Mouse (Mus musculus) gastrocnemius, adult 2 months (tissue): Measurements from ENCODE around the gene Stag2. TPM values are rescaled to one million over a fixed set of nuclear protein-coding genes. Genes with fewer than 3 reads are reported as not detected.
A peak's percentile ranks its signal among the peaks of the same experiment; 100 is the strongest.

ENCODE experiments used
- DNase-seq: peaks from one replicate; pipeline ENCODE4 v3.0.0; 2022
- H3K27ac ChIP-seq: fragments of 200-600 bp; 2 replicates; pipeline ENCODE4 v1.8.1; 2022; ENCODE audit warnings: mild to moderate bottlenecking
- H3K4me3 ChIP-seq: fragments of 200-600 bp; 2 replicates; pipeline ENCODE4 v1.8.1; 2022; ENCODE audit warnings: mild to moderate bottlenecking, moderate library complexity
- CTCF ChIP-seq: fragments of 200-600 bp; IDR thresholded peaks from 2 replicates; pipeline ENCODE4 v1.8.1; 2022; ENCODE audit warnings: antibody characterized with exemption, mild to moderate bottlenecking, moderate library complexity
- intact Hi-C: fragments of 180-260 bp; cut with DNase I; formaldehyde crosslinking; loops from one replicate; pipeline ENCODE4 v1.15.1; 2025
- long read RNA-seq, 2 experiments: library from polyadenylated mRNA; stranded (forward); transcript quantifications; one replicate each; pipeline ENCODE4 v2.0.0; 2021
- total RNA-seq, 2 experiments: library from RNA; stranded (reverse); gene quantifications; 2 replicates each; pipeline ENCODE4 v1.2.3; 2021

Stag2 gene
- total RNA-seq: 10 to 100 TPM; 52.8 to 62.0 TPM
- long read RNA-seq, experiment 1, full-length matches to known transcripts: 6 of 30 reads
- long read RNA-seq, experiment 1, partial matches to known transcripts: 4 of 30 reads
- long read RNA-seq, experiment 1, other reads (novel, unspliced or antisense): 20 of 30 reads
- long read RNA-seq, experiment 2, full-length matches to known transcripts: 10 of 32 reads
- long read RNA-seq, experiment 2, partial matches to known transcripts: 10 of 32 reads
- long read RNA-seq, experiment 2, other reads (novel, unspliced or antisense): 12 of 32 reads

GRCm38 (mm10) chrX:42148788-42149556, at the start of gene Stag2:
Stag2 (plus strand) TSS chrX:42149317.
- intact Hi-C loops: loop anchor here (5.0 kb wide), 2 partner anchors 82 to 117 kb away; no protein-coding TSS in a partner anchor
- TF ChIP-seq CTCF: peak; percentile 79
- Histone ChIP-seq H3K4me3 (peak within 1 kb of the TSS; percentile 83), H3K27ac (peak within 1 kb of the TSS; percentile 98)
- peak; percentile 94 for DNase-seq

GRCm38 (mm10) chrX:42107137-42107536, 42.0 kb upstream of the Stag2 start:
- H3K4me3 ChIP-seq: no peak overlapping the region
- no peak overlapping the region for H3K27ac ChIP-seq
- no peak for TF ChIP-seq CTCF
- intact Hi-C loops: loop anchor here (5.0 kb wide), 1 partner anchor 55 kb away; no protein-coding TSS in a partner anchor
- no peak for DNase-seq

- TF ChIP-seq CTCF: no peak
- Histone ChIP-seq H3K27ac (no peak overlapping the region), H3K4me3 (no peak overlapping the region)
- DNase-seq: no peak
- intact Hi-C loops: no loop called here
Measured at GRCm38 (mm10) chrX:42110585-42110984, 38.5 kb upstream of the Stag2 start.

DNA sequence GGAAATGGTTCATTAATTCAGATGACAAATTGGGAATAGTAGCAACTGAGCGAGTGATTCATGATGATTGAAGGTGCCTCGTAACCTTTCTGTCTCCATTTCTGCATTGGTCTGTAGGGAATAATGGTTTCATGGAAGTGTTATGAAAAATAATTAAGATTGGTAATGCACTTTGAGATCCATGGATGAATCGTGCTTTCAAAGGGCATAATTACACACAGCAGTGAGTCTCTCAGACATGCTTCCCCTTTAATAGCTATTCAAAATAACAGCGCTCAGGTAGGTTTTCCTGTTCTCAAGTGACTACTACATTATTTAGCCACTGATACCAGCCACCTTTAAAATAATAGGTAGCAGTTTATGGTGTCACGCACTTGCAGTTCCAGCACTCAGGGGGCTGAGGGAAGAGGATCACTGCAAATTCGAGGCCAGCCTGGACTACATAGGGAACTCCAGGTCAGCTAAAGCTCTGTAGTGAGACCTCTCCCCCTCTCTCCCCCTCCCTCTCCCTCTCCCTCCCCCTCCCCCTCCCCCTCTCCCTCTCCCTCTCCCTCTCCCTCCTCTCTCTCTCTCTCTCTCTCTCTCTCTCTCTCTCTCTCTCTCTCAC, 29.6 kb upstream of the Stag2 start:
- no peak overlapping the region for H3K4me3 ChIP-seq
- no peak for TF ChIP-seq CTCF
- no peak overlapping the region for H3K27ac ChIP-seq
- intact Hi-C loops: no loop called here
- DNase-seq: no peak

DNA sequence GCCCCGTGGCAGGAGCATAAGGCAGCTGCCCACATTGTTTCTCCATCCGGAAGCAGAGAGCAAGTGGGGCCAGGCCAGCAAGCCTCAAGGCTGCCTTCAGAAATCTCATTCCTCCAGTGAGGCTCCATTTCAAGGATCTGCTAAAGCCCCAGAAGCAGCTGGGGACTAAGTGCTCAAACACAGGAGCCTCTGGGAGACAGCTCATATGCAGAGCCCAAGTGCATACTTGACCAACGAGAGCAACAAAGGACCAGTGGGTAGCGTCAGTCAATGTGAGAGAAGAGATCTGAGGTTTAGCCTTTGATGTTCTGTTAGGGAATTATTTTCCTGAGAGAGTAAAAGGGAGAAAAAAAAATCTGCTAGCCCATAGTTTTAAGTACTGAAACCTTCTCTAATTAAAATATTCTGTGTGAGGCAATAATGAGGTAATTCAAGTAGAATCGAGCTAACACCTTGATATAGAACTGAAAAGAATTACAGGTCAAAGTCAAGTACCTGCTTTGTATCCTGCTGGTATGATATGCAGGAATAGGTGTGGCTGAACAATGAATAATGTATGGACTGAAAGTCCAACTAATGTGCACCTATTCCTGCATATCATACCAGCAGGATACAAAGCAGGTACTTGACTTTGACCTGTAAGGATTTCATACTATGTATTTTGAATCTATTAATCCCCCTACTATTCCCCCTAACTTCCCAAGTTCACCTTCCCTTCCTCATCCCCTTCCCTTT, 24.0 kb upstream of the Stag2 start:
- Histone ChIP-seq H3K4me3 (no peak overlapping the region), H3K27ac (no peak overlapping the region)
- no peak for TF ChIP-seq CTCF
- DNase-seq: no peak
- intact Hi-C loops: no loop called here

GRCm38 (mm10) chrX:42139882-42140281, 9.2 kb upstream of the Stag2 start:
- Histone ChIP-seq H3K4me3 (no peak overlapping the region), H3K27ac (no peak overlapping the region)
- intact Hi-C loops: no loop called here
- no peak for TF ChIP-seq CTCF
- DNase-seq: no peak

DNA sequence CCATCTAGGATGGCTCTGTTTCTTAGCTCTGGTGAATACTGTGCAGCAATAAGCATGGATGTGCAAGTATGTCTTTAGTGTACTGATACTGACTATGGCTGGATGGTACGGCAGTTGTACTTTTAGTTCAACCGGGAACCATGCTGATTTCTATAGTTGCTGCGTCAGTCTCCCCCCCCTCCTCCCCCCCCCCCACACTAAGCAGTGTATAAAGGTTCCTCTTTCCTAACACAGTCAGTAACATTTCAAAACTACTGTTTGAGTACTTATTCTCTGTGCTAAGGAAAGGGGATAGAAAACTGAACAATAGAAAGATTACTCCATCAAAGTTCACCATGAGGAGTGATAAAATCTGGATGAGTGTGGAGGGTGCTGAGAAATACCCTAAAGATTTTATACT, 6.5 kb upstream of the Stag2 start:
- intact Hi-C loops: no loop called here
- no peak for TF ChIP-seq CTCF
- no peak overlapping the region for H3K27ac ChIP-seq

GRCm38 (mm10) chrX:42143991-42144390, 5.1 kb upstream of the Stag2 start:
- no peak for DNase-seq
- Histone ChIP-seq H3K27ac (no peak overlapping the region), H3K4me3 (no peak overlapping the region)
- intact Hi-C loops: no loop called here
- TF ChIP-seq CTCF: no peak

More for the DNA sequence above, 6.5 kb upstream of the Stag2 start:
- H3K4me3 ChIP-seq: no peak overlapping the region
- no peak for DNase-seq

GRCm38 (mm10) chrX:42148016-42148451, 1.1 kb upstream of the Stag2 start:
- DNase-seq: peak; percentile 18
- TF ChIP-seq CTCF: no peak
- peak overlapping the region; percentile 98 for H3K27ac ChIP-seq
- H3K4me3 ChIP-seq: peak overlapping the region; percentile 83
- intact Hi-C loops: loop anchor here (5.0 kb wide), 2 partner anchors 81 to 116 kb away; no protein-coding TSS in a partner anchor

DNA sequence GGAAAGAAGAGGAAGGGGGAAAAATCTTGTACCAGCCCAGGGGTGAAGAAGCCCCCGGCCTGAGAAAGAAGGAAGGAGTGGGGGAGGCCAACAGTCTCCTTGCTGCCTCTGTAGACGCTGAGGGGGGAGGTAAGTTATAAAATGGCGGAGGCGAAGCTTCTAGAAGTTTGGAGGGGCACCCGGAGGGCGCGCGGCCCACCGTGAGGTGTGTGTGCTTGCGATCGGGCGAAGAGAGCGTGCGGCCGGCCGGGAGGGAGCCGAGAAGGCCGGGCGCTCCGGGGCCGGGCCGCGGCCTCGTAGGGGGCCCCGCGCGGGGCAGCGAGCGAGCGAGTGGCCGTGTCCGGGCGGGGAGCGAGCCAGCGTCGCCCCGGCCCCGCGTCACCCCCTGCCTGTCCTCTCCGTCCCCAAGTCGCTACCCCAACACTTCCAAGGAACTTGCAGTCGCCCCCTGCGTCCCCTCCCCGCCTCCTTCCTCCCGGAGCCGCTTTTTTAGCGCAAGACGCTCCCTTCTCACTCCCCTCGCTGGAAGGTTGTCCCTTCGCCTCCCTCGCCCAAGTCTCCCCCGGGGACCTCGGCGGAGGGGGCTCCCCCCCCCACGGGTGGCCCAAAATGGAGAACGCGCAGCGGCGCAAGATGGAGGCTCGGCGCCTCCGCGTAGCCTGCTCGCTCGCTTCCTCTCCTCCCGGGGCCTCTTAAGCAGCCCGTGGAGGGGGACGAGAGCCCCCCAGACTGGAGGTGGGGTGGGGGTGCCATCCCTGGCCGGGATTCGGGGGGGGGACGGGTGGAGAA, 634 bp downstream of the Stag2 start:
- no peak for TF ChIP-seq CTCF
- Histone ChIP-seq H3K27ac (peak overlapping the region; percentile 98), H3K4me3 (peak overlapping the region; percentile 83)
- intact Hi-C loops: loop anchor here (5.0 kb wide), 3 partner anchors 68 to 117 kb away; no protein-coding TSS in a partner anchor
- DNase-seq: peak; percentile 83

DNA sequence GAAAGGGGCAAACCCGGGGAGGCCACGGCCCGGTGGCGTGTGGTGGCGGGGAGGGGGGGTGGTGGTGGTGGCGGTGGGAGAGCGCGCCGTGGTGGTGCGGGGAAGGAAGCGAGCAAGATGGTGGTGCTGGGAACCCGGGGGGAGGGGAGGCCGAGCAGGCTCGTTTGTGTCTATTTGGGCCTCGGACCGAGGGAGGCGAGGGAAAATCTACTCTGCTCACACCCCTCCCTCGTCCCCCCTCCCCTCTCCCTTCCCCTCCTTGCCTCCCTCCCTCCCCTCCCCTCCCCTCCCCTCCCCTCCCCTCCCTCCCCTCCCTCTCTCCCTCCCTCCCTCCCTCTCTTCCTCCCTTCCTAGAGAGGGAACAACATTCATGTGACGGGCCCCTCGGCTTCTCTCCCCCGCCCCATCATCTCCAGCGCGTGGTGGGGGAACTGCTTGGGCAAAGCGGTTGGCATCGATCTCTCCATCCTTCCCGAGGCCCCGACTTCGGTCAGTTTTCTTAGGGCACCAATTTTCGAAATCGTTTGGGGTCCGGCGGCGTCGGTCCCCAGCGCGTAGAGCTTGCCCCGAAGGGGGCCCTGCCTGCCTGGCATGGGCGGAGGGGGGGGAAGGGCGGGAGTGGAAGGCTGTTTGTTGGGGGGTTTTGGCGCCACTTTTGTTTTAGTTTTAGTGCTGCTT, 1.4 kb downstream of the Stag2 start:
- TF ChIP-seq CTCF: no peak
- peak overlapping the region; percentile 83 for H3K4me3 ChIP-seq
- DNase-seq: peak; percentile 84
- intact Hi-C loops: loop anchor here (5.0 kb wide), 1 partner anchor 67 kb away; no protein-coding TSS in a partner anchor
- H3K27ac ChIP-seq: peak overlapping the region; percentile 98
